Mouse (Mus musculus) liver, adult 2 months (tissue): ENCODE data around the gene Setdb1. TPM values are rescaled to one million over a fixed set of nuclear protein-coding genes. Genes with fewer than 3 reads are reported as not detected.

Source experiments
- DNase-seq: peaks from one replicate; pipeline ENCODE4 v3.0.0-alpha.2; 2011; ENCODE audit warnings: low read depth, low spot score; ENCODE audit errors: extremely low read depth
- H3K27ac ChIP-seq: fragments of 200-500 bp; replicated peaks from 2 replicates; pipeline ENCODE4 v1.5.1; 2012; ENCODE audit warnings: low read depth, mild to moderate bottlenecking, control low read depth, inconsistent platforms, low read length; ENCODE audit not compliant: insufficient read depth
- H3K27me3 ChIP-seq: fragments of 200-500 bp; 2 replicates; pipeline ENCODE4 v1.6.1; 2012; ENCODE audit warnings: mild to moderate bottlenecking, moderate library complexity, low read length, inconsistent platforms; ENCODE audit not compliant: control insufficient read depth, insufficient read depth
- H3K36me3 ChIP-seq: fragments of 200-500 bp; 2 replicates; pipeline ENCODE4 v1.6.1; 2012; ENCODE audit warnings: low read length, inconsistent platforms; ENCODE audit not compliant: control insufficient read depth, insufficient read depth
- H3K4me1 ChIP-seq: fragments of 200-500 bp; 2 replicates; pipeline ENCODE4 v1.6.1; 2011; ENCODE audit warnings: low read length; ENCODE audit not compliant: control insufficient read depth, insufficient read depth
- H3K4me3 ChIP-seq: fragments of 200-500 bp; 2 replicates; pipeline ENCODE4 v1.5.1; 2011; ENCODE audit warnings: low read depth, mild to moderate bottlenecking, control low read depth, low read length, moderate library complexity; ENCODE audit not compliant: insufficient read depth
- H3K79me2 ChIP-seq: fragments of 200-500 bp; 2 replicates; pipeline ENCODE4 v1.6.1; 2012; ENCODE audit warnings: inconsistent platforms, mild to moderate bottlenecking, low read length, moderate library complexity; ENCODE audit not compliant: control insufficient read depth, insufficient read depth
- H3K9ac ChIP-seq: fragments of 200-500 bp; 2 replicates; pipeline ENCODE4 v1.6.1; 2012; ENCODE audit warnings: low read depth, mild to moderate bottlenecking, control low read depth, inconsistent platforms, low read length
- CTCF ChIP-seq: fragments of 200-500 bp; IDR thresholded peaks from 2 replicates; pipeline ENCODE4 v1.5.1; 2011; ENCODE audit warnings: low read depth, low read length, control low read depth
- POLR2A ChIP-seq: fragments of 200-500 bp; IDR thresholded peaks from 2 replicates; pipeline ENCODE4 v1.6.1; 2011; ENCODE audit warnings: low read length, control low read depth; ENCODE audit not compliant: insufficient read depth; ENCODE audit errors: extremely low read depth
- WGBS: fragments of 180-500 bp; shearing (Covaris S2); methylation state at CpG from one replicate; pipeline ENCODE4 v1.1.7; 2018; 5-methylcytosine and 5-hydroxymethylcytosine counted together
- polyA plus RNA-seq: library from polyadenylated mRNA; depleted of rRNA; stranded (reverse); fragments of >200 nt; gene quantifications from 2 replicates; pipeline ENCODE4 v1.2.3, GENCODE M21; 2012
- total RNA-seq: library from RNA; depleted of rRNA; stranded (reverse); fragments of >200 nt; gene quantifications from 2 replicates; pipeline ENCODE4 v1.2.3, GENCODE M21; 2014

Setdb1 gene
- total and polyA plus RNA-seq, 2 experiments, result 8.6 to 13.3 TPM

- Histone ChIP-seq H3K27ac (peak overlapping the region; percentile 88), H3K36me3 (peaks cover 4% of the 10 kb centered on the region; the same call in 1 of the 2 replicates), H3K4me3 (peak overlapping the region; percentile 92), H3K4me1 (peaks cover 24% of the 10 kb centered on the region), H3K27me3 (no peaks in the 10 kb centered on the region), H3K9ac (peak overlapping the region; percentile 99), H3K79me2 (peaks cover 25% of the 10 kb centered on the region; the same call in 1 of the 2 replicates)
- peak; percentile 75 for DNase-seq
- WGBS, result under 1% methylated on average over 68 of the region's 71 CpGs
- peak; percentile 69; the same call in 1 of the 2 replicates for TF ChIP-seq POLR2A
- TF ChIP-seq CTCF, result peak; percentile 47; the same call in 1 of the 2 replicates
Observed at GRCm38 (mm10) chr3:95315094-95315843, 41.7 kb downstream of the Setdb1 start.

- H3K4me3 ChIP-seq, result peak within 1 kb of the TSS; percentile 92
Observed at GRCm38 (mm10) chr3:95314486-95315093, 42.4 kb downstream of the Setdb1 start, which contains the start of gene Cers2. Gene Cers2, plus strand, starts transcription at chr3:95314791.

GRCm38 (mm10) chr3:95314075-95314474 is 42.9 kb downstream of the Setdb1 start:
- Histone ChIP-seq H3K9ac (no peak overlapping the region), H3K4me1 (peaks cover 14% of the 10 kb centered on the region), H3K4me3 (no peak overlapping the region), H3K27ac (no peak overlapping the region), H3K79me2 (peaks cover 18% of the 10 kb centered on the region; the same call in 1 of the 2 replicates), H3K36me3 (no peaks in the 10 kb centered on the region), H3K27me3 (no peaks in the 10 kb centered on the region)
- 77% methylated on average over 6 of the region's 6 CpGs for WGBS
- no peak for DNase-seq
- no peak for TF ChIP-seq CTCF
- TF ChIP-seq POLR2A, result no peak

More at GRCm38 (mm10) chr3:95314486-95315093, 42.4 kb downstream of the Setdb1 start, which contains the start of gene Cers2:
- Histone ChIP-seq H3K4me1 (peaks cover 18% of the 10 kb centered on the region), H3K36me3 (no peaks in the 10 kb centered on the region), H3K27ac (peak within 1 kb of the TSS; percentile 88), H3K27me3 (no peaks in the 10 kb centered on the region), H3K9ac (peak within 1 kb of the TSS; percentile 99), H3K79me2 (peaks cover 21% of the 10 kb centered on the region; the same call in 1 of the 2 replicates)
- 7% methylated on average over 27 of the region's 27 CpGs for WGBS
- TF ChIP-seq POLR2A (no peak), CTCF (no peak)
- no peak for DNase-seq

- WGBS, result 74% methylated on average over 7 of the region's 7 CpGs
- Histone ChIP-seq H3K79me2 (peaks cover 17% of the 10 kb centered on the region; the same call in 1 of the 2 replicates), H3K9ac (no peak overlapping the region), H3K4me3 (no peak overlapping the region), H3K27me3 (no peaks in the 10 kb centered on the region), H3K4me1 (peaks cover 14% of the 10 kb centered on the region), H3K27ac (no peak overlapping the region), H3K36me3 (no peaks in the 10 kb centered on the region)
- DNase-seq, result no peak
- TF ChIP-seq CTCF (no peak), POLR2A (no peak)
Observed at GRCm38 (mm10) chr3:95313476-95313875, 43.5 kb downstream of the Setdb1 start.

GRCm38 (mm10) chr3:95312623-95313022 is 44.4 kb downstream of the Setdb1 start:
- Histone ChIP-seq H3K4me1 (peaks cover 11% of the 10 kb centered on the region), H3K27ac (no peak overlapping the region), H3K36me3 (no peaks in the 10 kb centered on the region), H3K79me2 (peaks cover 17% of the 10 kb centered on the region; the same call in 1 of the 2 replicates), H3K9ac (no peak overlapping the region), H3K4me3 (no peak overlapping the region), H3K27me3 (no peaks in the 10 kb centered on the region)
- 70% methylated on average over 6 of the region's 6 CpGs for WGBS
- no peak for DNase-seq
- no peak for TF ChIP-seq POLR2A
- no peak for TF ChIP-seq CTCF
